13 mouse cellular contexts compared by ENCODE assay signal in the genomic region with DNA sequence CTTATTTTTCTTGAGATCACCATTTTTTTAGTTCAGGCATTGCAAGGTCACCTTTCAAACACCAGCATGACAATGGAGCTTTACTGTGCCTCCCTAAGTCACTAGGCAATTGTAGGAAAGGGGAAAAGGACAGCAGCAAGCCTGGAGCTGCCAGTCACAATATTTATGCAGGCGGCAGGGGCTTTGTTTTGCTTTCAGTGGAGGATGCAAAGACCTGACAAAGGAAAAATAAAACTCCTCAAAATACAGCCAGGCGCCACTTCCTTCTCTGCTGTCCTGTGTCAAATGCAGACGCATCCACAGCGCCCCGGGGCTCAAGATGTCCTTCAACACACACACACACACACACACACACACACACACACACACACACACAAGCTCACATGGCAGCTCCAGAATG.
DNase-seq lines count a peak whose midpoint lies in the region; ATAC-seq and TF ChIP-seq lines count a peak whose summit lies in the region.
"Had no signal": no experiment of that assay in that cellular context is flagged by ENCODE, and none has a peak within 500 bp of the region (broad histone marks: within the 10 kb centered on the region; RNA-seq: fewer than 3 reads in every experiment).

No protein-coding gene starts in this region.

- no peaks in the 10 kb centered on the region for H3K27me3 ChIP-seq in heart, embryonic 16.5 days (ENCODE audit: control insufficient read depth, insufficient read depth, low read length)
- no peaks in the 10 kb centered on the region for H3K27me3 ChIP-seq in lung, embryonic 16.5 days (ENCODE audit: control insufficient read depth, insufficient read depth, low read depth, low read length)
- H3K27me3 ChIP-seq in limb, embryonic 10.5 days (ENCODE audit: low read depth, poor library complexity, severe bottlenecking) = no peaks in the 10 kb centered on the region
- H3K27me3 ChIP-seq: embryonic facial prominence, embryonic 12.5 days had no signal

- no peak overlapping the region for H3K9ac ChIP-seq in heart, embryonic 16.5 days (ENCODE audit: low read length)
- H3K9ac ChIP-seq in lung, embryonic 16.5 days (ENCODE audit: low read length) = no peak overlapping the region
- H3K9ac ChIP-seq: embryonic facial prominence, embryonic 12.5 days; forebrain, postnatal 0 days; liver, embryonic 13.5 days had no signal

- peaks cover 53% of the 10 kb centered on the region for H3K4me1 ChIP-seq in heart, embryonic 16.5 days (ENCODE audit: control insufficient read depth, insufficient read depth, low read length)
- H3K4me1 ChIP-seq in lung, embryonic 16.5 days (replicated peaks; ENCODE audit: control insufficient read depth, insufficient read depth, low read length) = peaks cover 33% of the 10 kb centered on the region
- peaks cover 32% of the 10 kb centered on the region for H3K4me1 ChIP-seq in limb, embryonic 10.5 days

- no peaks in the 10 kb centered on the region for H3K9me3 ChIP-seq in heart, embryonic 16.5 days (replicated peaks; ENCODE audit: control insufficient read depth, low read length)
- H3K9me3 ChIP-seq in lung, embryonic 16.5 days (ENCODE audit: control insufficient read depth, low read length) = no peaks in the 10 kb centered on the region
- no peaks in the 10 kb centered on the region for H3K9me3 ChIP-seq in limb, embryonic 10.5 days (replicated peaks)
- H3K9me3 ChIP-seq: embryonic facial prominence, embryonic 12.5 days; liver, embryonic 13.5 days had no signal

- TF ChIP-seq CTCF in layer of hippocampus, adult 2 months (conservative IDR thresholded peaks at IDR 0.05) = no peak

- H3K4me2 ChIP-seq in heart, embryonic 16.5 days (ENCODE audit: low read depth, low read length) = 0 out of 2 replicates have a peak overlapping the region, but pooled peaks have one; percentile 5
- no peak overlapping the region for H3K4me2 ChIP-seq in lung, embryonic 16.5 days (ENCODE audit: low read depth, low read length)
- H3K4me2 ChIP-seq: embryonic facial prominence, embryonic 12.5 days; liver, embryonic 13.5 days had no signal

- no peak overlapping the region for H3K4me3 ChIP-seq in heart, embryonic 16.5 days (ENCODE audit: low read length)
- no peak overlapping the region for H3K4me3 ChIP-seq in lung, embryonic 16.5 days (ENCODE audit: low read length)
- H3K4me3 ChIP-seq in limb, embryonic 10.5 days = no peak overlapping the region
- no peak overlapping the region for H3K4me3 ChIP-seq in layer of hippocampus, adult 2 months
- H3K4me3 ChIP-seq: embryonic facial prominence, embryonic 12.5 days; liver, embryonic 13.5 days had no signal

- peak overlapping the region; percentile 1 for H3K27ac ChIP-seq in heart, embryonic 16.5 days (ENCODE audit: low read length)
- peak overlapping the region; percentile 41; the same call in 1 of the 2 replicates for H3K27ac ChIP-seq in lung, embryonic 16.5 days (ENCODE audit: low read length)
- H3K27ac ChIP-seq in limb, embryonic 10.5 days = 0 out of 2 replicates have a peak overlapping the region, but pooled peaks have one; percentile 21
- H3K27ac ChIP-seq in layer of hippocampus, adult 2 months = no peak overlapping the region
- H3K27ac ChIP-seq: embryonic facial prominence, embryonic 12.5 days; liver, embryonic 13.5 days had no signal

- intact Hi-C loops in heart, postnatal 36 days (cut with DNase I) = no loop called here

- 29% methylated on average over 5 of the region's 5 CpGs for WGBS in heart, embryonic 16.5 days
- 29% methylated on average over 5 of the region's 5 CpGs for WGBS in lung, embryonic 16.5 days
- WGBS in limb, embryonic 10.5 days = 38% methylated on average over 5 of the region's 5 CpGs

- DNase-seq in heart, postnatal 36 days = no peak
- no peak for DNase-seq in lung, adult 18-20 months
- DNase-seq in adrenal gland, postnatal 36 days = peak; percentile 34 to 41
- no peak for DNase-seq in limb, embryonic 10.5 days (ENCODE audit: low spot score)
- DNase-seq in layer of hippocampus, adult 2 months (ENCODE audit: low spot score in 2 of 2) = no peak
- DNase-seq: cerebellum, adult 11-12 months; forebrain, postnatal 0 days; liver, embryonic 13.5 days; right cerebral cortex, postnatal 4 days had no signal

- no peak for ATAC-seq in heart, embryonic 16.5 days (replicated peaks; ENCODE audit: extremely low read depth, insufficient read depth, low FRiP score)
- ATAC-seq in lung, embryonic 16.5 days (ENCODE audit: low read depth) = no peak
- ATAC-seq: activated CD4-positive, CD25-positive, alpha-beta regulatory T cell, adult 4 months; forebrain, postnatal 0 days had no signal

- no peaks in the 10 kb centered on the region for H3K36me3 ChIP-seq in heart, embryonic 16.5 days (ENCODE audit: control insufficient read depth, insufficient read depth)
- H3K36me3 ChIP-seq in lung, embryonic 16.5 days (ENCODE audit: control insufficient read depth, insufficient read depth, low read length) = no peaks in the 10 kb centered on the region
- H3K36me3 ChIP-seq in limb, embryonic 10.5 days = 0 out of 2 replicates have a peak, but pooled peaks cover 2% of the 10 kb centered on the region
- H3K36me3 ChIP-seq: embryonic facial prominence, embryonic 12.5 days; liver, embryonic 13.5 days had no signal

Comparison
In these comparisons a context has a peak if more than half of its experiments do, and no peak if none do; other contexts are left out.
1. DNase-seq: peak in adrenal gland, postnatal 36 days (2 of 2); none in heart, postnatal 36 days (0 of 2), lung, adult 18-20 months (0 of 2), limb, embryonic 10.5 days (single experiment) and layer of hippocampus, adult 2 months (0 of 2).